Mouse (Mus musculus): ENCODE measurements around the gene Dop1b. TPM values are rescaled to one million over a fixed set of nuclear protein-coding genes. Genes with fewer than 3 reads are reported as not detected.
A peak's percentile ranks its signal among the peaks of the same experiment; 100 is the strongest.
"Not testable (repeated sequence)": the region's sequence is repeated elsewhere in the genome, so short reads cannot be mapped to it uniquely, and the experiment has no call there.

The Dop1b gene
- polyA plus RNA-seq, 1 experiment from 2014 or later = 20.2 TPM

GRCm38 (mm10) chr16:93774658-93775057 lies 63.0 kb downstream of the Dop1b start:
- H3K36me3 ChIP-seq = peaks cover 25% of the 10 kb centered on the region
- no peak overlapping the region for H3K4me3 ChIP-seq
- WGBS = 87% methylated on average over 5 of the region's 5 CpGs
- peaks cover 17% of the 10 kb centered on the region for H3K4me1 ChIP-seq (replicated peaks)
- DNase-seq (ENCODE audit: low spot score) = no peak
- H3K27ac ChIP-seq = no peak overlapping the region
- no peaks in the 10 kb centered on the region for H3K27me3 ChIP-seq (ENCODE audit: insufficient read depth, poor library complexity, severe bottlenecking)
- H3K9me3 ChIP-seq = no peaks in the 10 kb centered on the region

GRCm38 (mm10) chr16:93776468-93776867 lies 64.8 kb downstream of the Dop1b start:
- H3K4me3 ChIP-seq = no peak overlapping the region
- no peaks in the 10 kb centered on the region for H3K27me3 ChIP-seq (ENCODE audit: insufficient read depth, poor library complexity, severe bottlenecking)
- no peaks in the 10 kb centered on the region for H3K9me3 ChIP-seq
- DNase-seq (ENCODE audit: low spot score) = no peak
- H3K27ac ChIP-seq = no peak overlapping the region
- WGBS = 79% methylated on average over 5 of the region's 5 CpGs
- H3K36me3 ChIP-seq = peaks cover 11% of the 10 kb centered on the region; the same call in 1 of the 2 replicates
- H3K4me1 ChIP-seq (replicated peaks) = peaks cover 11% of the 10 kb centered on the region

GRCm38 (mm10) chr16:93777247-93777999 lies 65.7 kb downstream of the Dop1b start:
- WGBS = 56% methylated on average over 14 of the region's 14 CpGs
- Histone ChIP-seq H3K4me3 (no peak overlapping the region), H3K27ac (no peak overlapping the region), H3K27me3 (ENCODE audit: insufficient read depth, poor library complexity, severe bottlenecking) (no peaks in the 10 kb centered on the region), H3K36me3 (peaks cover 11% of the 10 kb centered on the region; the same call in 1 of the 2 replicates), H3K9me3 (no peaks in the 10 kb centered on the region), H3K4me1 (replicated peaks) (peaks cover 16% of the 10 kb centered on the region)
- no peak for DNase-seq (ENCODE audit: low spot score)

- not testable (repeated sequence) for H3K4me3 ChIP-seq; DNase-seq (ENCODE audit: low spot score); H3K27ac ChIP-seq; H3K9me3 ChIP-seq; H3K27me3 ChIP-seq (ENCODE audit: insufficient read depth, poor library complexity, severe bottlenecking)
- Histone ChIP-seq H3K36me3 (peaks cover 11% of the 10 kb centered on the region; the same call in 1 of the 2 replicates), H3K4me1 (replicated peaks) (peaks cover 16% of the 10 kb centered on the region)
- 82% methylated on average over 4 of the region's 4 CpGs for WGBS
These were observed 66.7 kb downstream of the Dop1b start for GRCm38 (mm10) chr16:93778393-93778792.

GRCm38 (mm10) chr16:93779554-93779953 lies 67.8 kb downstream of the Dop1b start:
- peaks cover 16% of the 10 kb centered on the region for H3K36me3 ChIP-seq
- no peak for DNase-seq (ENCODE audit: low spot score)
- H3K4me3 ChIP-seq = no peak overlapping the region
- H3K27ac ChIP-seq = no peak overlapping the region
- 87% methylated on average over 4 of the region's 4 CpGs for WGBS
- no peaks in the 10 kb centered on the region for H3K27me3 ChIP-seq (ENCODE audit: insufficient read depth, poor library complexity, severe bottlenecking)
- H3K9me3 ChIP-seq = 0 out of 2 replicates have a peak, but pooled peaks cover 5% of the 10 kb centered on the region
- peaks cover 16% of the 10 kb centered on the region for H3K4me1 ChIP-seq (replicated peaks)

GRCm38 (mm10) chr16:93780660-93781479 lies 69.2 kb downstream of the Dop1b start:
- peaks cover 16% of the 10 kb centered on the region for H3K36me3 ChIP-seq
- no peak overlapping the region for H3K4me3 ChIP-seq
- 0 out of 2 replicates have a peak, but pooled peaks cover 5% of the 10 kb centered on the region for H3K9me3 ChIP-seq
- 63% methylated on average over 14 of the region's 14 CpGs for WGBS
- H3K27me3 ChIP-seq (ENCODE audit: insufficient read depth, poor library complexity, severe bottlenecking) = no peaks in the 10 kb centered on the region
- no peak for DNase-seq (ENCODE audit: low spot score)
- H3K27ac ChIP-seq = no peak overlapping the region
- H3K4me1 ChIP-seq (replicated peaks) = peaks cover 21% of the 10 kb centered on the region

GRCm38 (mm10) chr16:93784175-93784574 lies 72.5 kb downstream of the Dop1b start:
- Histone ChIP-seq H3K9me3 (0 out of 2 replicates have a peak, but pooled peaks cover 5% of the 10 kb centered on the region), H3K4me1 (replicated peaks) (peaks cover 11% of the 10 kb centered on the region), H3K36me3 (peaks cover 9% of the 10 kb centered on the region), H3K27me3 (ENCODE audit: insufficient read depth, poor library complexity, severe bottlenecking) (no peaks in the 10 kb centered on the region), H3K4me3 (no peak overlapping the region), H3K27ac (no peak overlapping the region)
- DNase-seq (ENCODE audit: low spot score) = no peak
- 91% methylated on average over 7 of the region's 7 CpGs for WGBS

GRCm38 (mm10) chr16:93785805-93786204 lies 74.1 kb downstream of the Dop1b start:
- peaks cover 9% of the 10 kb centered on the region for H3K36me3 ChIP-seq
- DNase-seq (ENCODE audit: low spot score) = peak; percentile 83
- H3K27ac ChIP-seq = peak overlapping the region; percentile 54
- 4% methylated on average over 9 of the region's 9 CpGs for WGBS
- H3K27me3 ChIP-seq (ENCODE audit: insufficient read depth, poor library complexity, severe bottlenecking) = no peaks in the 10 kb centered on the region
- 0 out of 2 replicates have a peak, but pooled peaks cover 5% of the 10 kb centered on the region for H3K9me3 ChIP-seq
- peaks cover 22% of the 10 kb centered on the region for H3K4me1 ChIP-seq (replicated peaks)
- H3K4me3 ChIP-seq = no peak overlapping the region

- Histone ChIP-seq H3K27ac (no peak overlapping the region), H3K4me1 (replicated peaks) (peaks cover 20% of the 10 kb centered on the region), H3K9me3 (0 out of 2 replicates have a peak, but pooled peaks cover 5% of the 10 kb centered on the region), H3K36me3 (peaks cover 9% of the 10 kb centered on the region), H3K4me3 (no peak overlapping the region), H3K27me3 (ENCODE audit: insufficient read depth, poor library complexity, severe bottlenecking) (no peaks in the 10 kb centered on the region)
- WGBS = 93% methylated on average over 4 of the region's 4 CpGs
- no peak for DNase-seq (ENCODE audit: low spot score)
These were observed 76.7 kb downstream of the Dop1b start for GRCm38 (mm10) chr16:93788388-93788787.

- 91% methylated on average over 8 of the region's 8 CpGs for WGBS
These were observed 77.2 kb downstream of the Dop1b start for GRCm38 (mm10) chr16:93788881-93789280.

GRCm38 (mm10) chr16:93789971-93790755 lies 78.5 kb downstream of the Dop1b start:
- no peaks in the 10 kb centered on the region; the same call in 1 of the 2 replicates for H3K36me3 ChIP-seq
- DNase-seq (ENCODE audit: low spot score) = no peak
- no peaks in the 10 kb centered on the region for H3K27me3 ChIP-seq (ENCODE audit: insufficient read depth, poor library complexity, severe bottlenecking)
- H3K4me1 ChIP-seq (replicated peaks) = peaks cover 27% of the 10 kb centered on the region
- 24% methylated on average over 5 of the region's 5 CpGs for WGBS
- no peak overlapping the region for H3K27ac ChIP-seq
- no peaks in the 10 kb centered on the region for H3K9me3 ChIP-seq
- H3K4me3 ChIP-seq = no peak overlapping the region

More at GRCm38 (mm10) chr16:93788881-93789280, 77.2 kb downstream of the Dop1b start:
- Histone ChIP-seq H3K4me3 (no peak overlapping the region), H3K27me3 (ENCODE audit: insufficient read depth, poor library complexity, severe bottlenecking) (no peaks in the 10 kb centered on the region), H3K4me1 (replicated peaks) (peaks cover 20% of the 10 kb centered on the region), H3K9me3 (0 out of 2 replicates have a peak, but pooled peaks cover 4% of the 10 kb centered on the region), H3K36me3 (peaks cover 6% of the 10 kb centered on the region), H3K27ac (no peak overlapping the region)
- DNase-seq (ENCODE audit: low spot score) = no peak

GRCm38 (mm10) chr16:93792981-93793630 lies 81.4 kb downstream of the Dop1b start:
- Histone ChIP-seq H3K27ac (no peak overlapping the region), H3K4me1 (replicated peaks) (peaks cover 29% of the 10 kb centered on the region), H3K4me3 (no peak overlapping the region), H3K27me3 (ENCODE audit: insufficient read depth, poor library complexity, severe bottlenecking) (no peaks in the 10 kb centered on the region), H3K36me3 (no peaks in the 10 kb centered on the region; the same call in 1 of the 2 replicates), H3K9me3 (no peaks in the 10 kb centered on the region)
- no peak for DNase-seq (ENCODE audit: low spot score)
- 77% methylated on average over 15 of the region's 15 CpGs for WGBS

All from hindbrain, embryonic 10.5 days (tissue).